Mouse (Mus musculus) left cerebral cortex, adult 11 months (tissue): Measurements from ENCODE around the gene Rhbdd1.
A peak's percentile ranks its signal among the peaks of the same experiment; 100 is the strongest.

Source experiments
- DNase-seq: peaks from one replicate; pipeline ENCODE4 v3.0.0; 2022; ENCODE audit warnings: low spot score

Rhbdd1 gene

GRCm38 (mm10) chr1:82316111-82316745, at the start of gene Rhbdd1:
Gene Rhbdd1, plus strand, starts transcription at chr1:82316452.
- peak; percentile 95 for DNase-seq

DNA sequence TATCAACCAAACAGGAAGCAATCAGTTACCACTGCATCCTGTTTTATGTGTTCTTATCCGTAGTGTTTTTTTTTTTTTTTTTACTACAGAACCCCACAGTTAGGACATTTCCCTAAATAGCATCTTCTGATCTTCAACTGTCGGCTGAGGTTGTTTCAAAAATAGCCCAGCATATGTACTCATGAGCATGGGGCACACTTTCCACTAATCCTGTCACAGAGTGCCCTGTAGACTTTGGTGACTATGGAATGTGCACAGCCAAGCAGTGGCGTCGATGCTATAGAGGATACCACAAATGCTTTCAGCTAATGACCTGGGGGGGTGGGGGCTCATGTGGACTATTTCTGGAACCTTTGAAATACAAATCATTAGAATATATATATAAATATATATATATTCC, 48.7 kb upstream of the Rhbdd1 start:
- no peak for DNase-seq

GRCm38 (mm10) chr1:82272231-82272630, 44.0 kb upstream of the Rhbdd1 start:
- no peak for DNase-seq

- DNase-seq: no peak
Observed at GRCm38 (mm10) chr1:82273529-82273928, 42.7 kb upstream of the Rhbdd1 start.

DNA sequence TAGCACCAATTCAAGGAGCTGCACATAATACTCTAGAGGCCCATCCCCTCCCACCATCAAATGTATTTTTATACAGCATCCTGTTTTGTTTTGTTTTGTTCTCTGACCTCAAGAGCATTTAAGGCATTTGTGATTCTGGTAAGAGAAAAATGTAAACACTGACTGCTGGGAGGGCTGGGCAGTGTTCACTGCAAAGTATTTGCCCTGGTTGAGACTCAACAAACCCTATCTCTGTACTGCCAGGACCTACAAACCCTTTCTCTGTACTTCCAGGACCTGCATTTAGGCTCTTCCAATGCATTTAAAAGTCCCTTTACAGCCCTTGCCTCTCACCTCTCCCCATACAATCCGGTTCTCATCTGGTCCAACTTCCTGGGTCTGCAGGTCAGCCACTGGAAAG, 41.9 kb upstream of the Rhbdd1 start:
- no peak for DNase-seq

- no peak for DNase-seq
Observed at GRCm38 (mm10) chr1:82279768-82280167, 36.5 kb upstream of the Rhbdd1 start.

- DNase-seq: no peak
Observed at GRCm38 (mm10) chr1:82281823-82282222, 34.4 kb upstream of the Rhbdd1 start.

DNA sequence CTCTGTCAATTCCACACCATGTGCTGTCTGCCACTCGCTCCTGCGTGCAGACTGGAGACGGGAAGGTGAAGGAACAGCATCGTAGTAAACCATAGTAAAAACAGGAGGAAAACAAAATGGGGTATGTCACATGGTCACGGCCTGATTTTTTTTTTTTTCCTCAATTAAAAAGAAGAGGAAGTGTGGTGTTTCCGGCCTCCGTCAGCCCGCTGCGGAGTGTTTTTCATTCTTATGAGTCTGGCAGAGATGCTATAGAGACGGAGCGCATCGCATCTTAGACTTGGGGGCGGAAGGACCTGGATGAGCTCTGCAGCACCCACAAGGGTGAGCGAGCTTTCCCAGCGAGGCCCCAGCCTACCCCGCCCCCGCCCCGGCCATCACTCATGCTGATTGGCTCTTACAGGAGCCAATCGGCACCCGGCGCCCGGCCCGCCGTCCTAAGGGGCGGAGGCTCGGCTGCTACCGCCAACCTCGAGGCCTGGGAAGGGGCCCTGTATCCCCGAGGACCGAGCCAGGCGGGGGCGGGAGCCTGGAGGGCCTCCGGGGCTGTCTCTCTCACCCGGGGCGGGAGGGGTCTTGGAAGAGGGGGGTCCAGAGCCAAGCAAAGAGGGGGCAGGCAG, 33.1 kb upstream of the Rhbdd1 start:
- DNase-seq: peak; percentile 84

DNA sequence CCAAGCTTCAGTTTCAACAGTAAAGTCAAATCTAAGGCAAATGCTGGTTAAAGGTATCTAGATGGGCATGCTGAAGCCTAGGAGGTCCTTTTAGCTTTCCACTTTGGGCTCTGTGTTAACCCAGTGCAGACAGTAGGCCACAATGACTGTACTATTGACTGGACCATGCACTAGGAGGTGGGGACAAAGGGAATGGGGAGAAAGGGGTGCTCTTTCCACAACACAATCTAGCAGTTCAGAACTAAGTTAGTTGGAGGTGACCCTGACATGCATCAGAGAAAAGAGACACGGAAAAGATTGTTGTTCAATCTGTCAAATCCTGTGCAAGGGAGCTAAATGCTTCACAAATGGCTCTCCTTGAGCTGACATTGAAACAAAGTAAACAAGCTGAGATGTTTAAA, 32.4 kb upstream of the Rhbdd1 start:
- DNase-seq: no peak

GRCm38 (mm10) chr1:82284403-82284802, 31.8 kb upstream of the Rhbdd1 start:
- DNase-seq: no peak

GRCm38 (mm10) chr1:82285461-82286189, 30.6 kb upstream of the Rhbdd1 start:
- DNase-seq: no peak

GRCm38 (mm10) chr1:82286190-82287051, 29.8 kb upstream of the Rhbdd1 start:
- no peak for DNase-seq

DNA sequence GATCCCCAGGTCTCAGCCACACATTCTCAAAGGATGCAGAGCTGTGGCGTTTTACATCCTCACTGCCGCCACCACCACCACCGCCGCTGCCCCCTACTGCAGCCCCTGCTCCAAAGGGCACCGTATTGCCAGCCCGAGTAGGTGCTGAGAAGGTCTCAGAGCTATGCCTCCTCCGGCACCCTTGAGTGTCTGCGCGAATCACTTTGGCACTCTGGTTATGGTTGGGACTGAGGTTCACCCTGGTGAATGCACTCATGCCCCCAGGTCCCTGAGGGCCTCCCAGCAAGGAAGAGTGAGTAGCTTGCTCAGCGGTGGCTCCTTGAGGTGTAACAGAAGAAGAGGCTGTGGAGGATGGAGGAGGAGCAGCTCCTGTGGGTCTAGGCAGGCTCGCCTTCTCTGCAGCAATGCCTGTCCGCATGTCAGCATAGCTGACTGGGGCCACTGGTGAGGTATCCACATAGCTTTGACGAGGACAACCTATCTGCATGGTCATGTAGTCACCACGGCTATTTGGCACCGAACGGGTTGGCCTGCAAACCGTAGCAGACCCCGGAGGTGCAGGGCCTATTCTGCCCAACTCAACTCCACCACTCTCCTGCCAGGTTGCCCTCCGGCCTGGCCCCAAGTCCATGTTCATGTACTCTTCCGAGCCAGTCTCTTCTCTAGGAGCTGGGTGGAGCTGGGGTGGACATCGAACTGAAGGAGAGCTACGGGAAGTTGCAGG, 29.0 kb upstream of the Rhbdd1 start:
- no peak for DNase-seq

DNA sequence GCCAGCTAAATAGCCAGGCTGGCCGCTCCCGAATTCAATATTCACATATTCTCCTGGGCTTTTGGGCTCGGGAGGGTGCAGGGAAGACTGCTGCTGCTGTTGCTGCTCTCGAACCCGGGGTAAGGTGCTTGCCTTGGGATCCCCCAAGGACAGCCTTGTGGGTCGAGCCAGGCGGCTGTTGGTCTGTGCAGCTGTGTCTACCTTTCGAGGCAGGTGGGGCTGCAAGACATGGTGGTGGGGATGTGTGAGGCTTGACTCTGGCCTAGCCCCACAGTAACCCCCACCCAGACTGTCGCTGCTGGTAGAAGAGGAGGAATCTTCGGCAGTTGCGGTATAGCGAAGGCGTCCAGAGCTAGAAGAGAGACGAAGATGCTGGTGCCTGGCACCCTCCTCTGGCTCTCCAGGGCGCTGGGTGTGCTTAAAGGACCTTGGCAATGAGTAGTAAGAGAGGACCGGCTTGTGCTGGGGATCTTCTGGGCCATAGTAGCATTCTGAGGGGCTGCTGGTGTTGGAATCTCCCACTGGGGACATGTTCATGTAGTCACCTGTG, 28.4 kb upstream of the Rhbdd1 start:
- no peak for DNase-seq

DNA sequence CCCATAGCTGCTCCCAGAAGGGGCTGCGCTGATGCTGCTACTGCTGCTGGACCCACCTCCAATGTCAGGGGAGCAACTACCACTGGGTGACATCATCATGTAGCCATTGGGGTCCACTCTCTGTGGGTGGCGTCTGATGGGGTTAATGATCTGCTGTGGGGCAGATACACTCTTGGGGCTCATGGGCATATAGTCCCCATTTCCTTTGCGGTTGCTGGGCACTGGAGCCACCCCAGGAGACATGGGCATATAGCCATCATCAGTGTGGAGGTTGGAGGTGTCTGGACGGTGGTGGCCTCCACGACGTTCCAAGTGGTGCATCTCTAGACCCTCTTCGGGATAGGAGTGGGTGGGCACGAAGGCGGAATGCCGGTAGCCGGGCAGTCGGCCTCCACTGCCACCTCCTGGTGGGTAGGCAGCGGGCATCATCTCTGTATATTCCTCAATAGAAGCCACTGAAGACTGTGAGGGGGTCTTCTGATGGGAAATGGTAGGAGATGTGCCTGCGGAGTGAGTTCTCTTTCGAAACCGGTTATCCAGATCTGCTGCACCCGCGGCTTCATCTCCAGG, 27.7 kb upstream of the Rhbdd1 start:
- DNase-seq: no peak

DNA sequence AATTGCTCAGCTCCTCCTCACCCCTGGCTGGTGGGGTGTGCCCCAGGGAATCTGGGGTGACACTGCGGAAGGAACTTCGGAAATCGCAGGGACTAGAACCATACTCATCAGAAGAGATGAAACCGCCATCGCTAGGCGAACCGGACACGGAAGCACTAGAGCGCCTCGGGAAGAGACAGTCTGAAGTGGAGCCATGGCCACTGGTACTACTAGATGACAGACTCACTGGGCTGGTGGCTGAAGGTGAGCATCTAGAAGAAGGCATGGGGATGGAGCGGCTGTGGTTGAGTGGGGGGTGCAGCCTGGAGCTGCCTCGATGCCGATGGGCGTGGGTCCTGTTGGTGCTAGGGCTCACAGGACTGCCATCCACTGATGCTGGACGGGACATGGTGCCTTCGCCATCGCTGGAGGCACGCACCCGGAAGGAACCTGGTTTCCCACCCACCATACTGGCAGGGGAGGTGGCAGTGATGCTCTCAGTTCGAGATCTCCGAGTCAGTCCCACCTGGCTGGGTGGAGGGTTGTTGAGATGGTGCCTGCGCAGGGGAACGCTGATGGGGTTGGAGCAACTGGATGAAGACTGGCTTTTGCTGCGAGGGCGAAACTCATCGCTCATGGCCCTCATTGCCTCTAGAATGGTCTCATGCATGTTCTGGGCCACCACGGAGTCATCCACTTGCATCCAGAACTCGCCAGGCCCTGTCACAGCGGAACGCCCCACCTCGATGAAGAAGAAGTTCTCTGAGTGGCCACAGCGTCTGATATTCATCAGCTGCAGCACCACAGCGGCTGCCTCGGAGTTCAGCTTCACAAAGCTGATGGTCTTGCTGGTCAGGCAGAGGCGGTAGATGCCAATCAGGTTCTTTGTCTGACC, 26.9 kb upstream of the Rhbdd1 start:
- DNase-seq: no peak

- no peak for DNase-seq
Observed at GRCm38 (mm10) chr1:82289990-82290681, 26.1 kb upstream of the Rhbdd1 start.

GRCm38 (mm10) chr1:82290723-82291150, 25.5 kb upstream of the Rhbdd1 start:
- DNase-seq: peak; percentile 72

DNA sequence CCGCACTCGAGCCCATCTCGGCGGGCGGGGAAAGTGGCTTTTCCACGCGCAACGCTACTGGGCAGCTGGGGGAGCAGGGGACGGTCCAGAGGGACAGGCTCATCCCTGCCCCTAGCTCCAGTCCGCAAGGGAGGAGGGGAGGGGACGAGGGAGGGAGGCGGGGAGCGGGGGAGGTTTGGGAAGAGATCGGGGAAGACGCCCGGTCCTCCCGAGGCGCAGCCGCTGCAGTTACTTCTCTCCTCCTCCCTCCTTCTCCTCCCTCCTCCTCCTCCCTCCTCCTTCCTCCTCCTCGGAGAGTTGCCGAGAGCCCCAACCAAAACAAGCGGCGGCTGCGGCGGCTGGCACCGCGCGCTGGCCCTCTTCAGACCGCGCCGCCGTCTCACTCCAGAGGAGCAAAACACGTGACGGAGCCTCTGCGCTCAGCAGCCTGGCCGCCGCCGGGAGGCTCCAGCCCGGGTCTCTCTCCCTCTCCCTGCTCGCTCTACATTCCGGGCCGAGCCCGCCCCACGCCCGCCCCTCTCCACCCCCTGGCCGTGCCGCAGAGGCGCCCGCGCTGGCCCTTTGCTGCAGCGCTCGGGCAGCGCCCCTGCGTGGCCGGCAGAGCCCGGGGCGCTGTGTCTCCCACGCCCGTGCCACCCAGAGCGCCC, 25.0 kb upstream of the Rhbdd1 start, which contains the start of gene Irs1:
TSS of gene Irs1 (minus strand) at position 266 of the 647 bp plus-strand sequence.
- DNase-seq: peak; percentile 84
